Mouse (Mus musculus): Measurements from ENCODE around the gene Il23r. TPM values are rescaled to one million over a fixed set of nuclear protein-coding genes. Genes with fewer than 3 reads are reported as not detected.

The Il23r gene
- total and polyA plus RNA-seq, 3 experiments, result not detected

DNA sequence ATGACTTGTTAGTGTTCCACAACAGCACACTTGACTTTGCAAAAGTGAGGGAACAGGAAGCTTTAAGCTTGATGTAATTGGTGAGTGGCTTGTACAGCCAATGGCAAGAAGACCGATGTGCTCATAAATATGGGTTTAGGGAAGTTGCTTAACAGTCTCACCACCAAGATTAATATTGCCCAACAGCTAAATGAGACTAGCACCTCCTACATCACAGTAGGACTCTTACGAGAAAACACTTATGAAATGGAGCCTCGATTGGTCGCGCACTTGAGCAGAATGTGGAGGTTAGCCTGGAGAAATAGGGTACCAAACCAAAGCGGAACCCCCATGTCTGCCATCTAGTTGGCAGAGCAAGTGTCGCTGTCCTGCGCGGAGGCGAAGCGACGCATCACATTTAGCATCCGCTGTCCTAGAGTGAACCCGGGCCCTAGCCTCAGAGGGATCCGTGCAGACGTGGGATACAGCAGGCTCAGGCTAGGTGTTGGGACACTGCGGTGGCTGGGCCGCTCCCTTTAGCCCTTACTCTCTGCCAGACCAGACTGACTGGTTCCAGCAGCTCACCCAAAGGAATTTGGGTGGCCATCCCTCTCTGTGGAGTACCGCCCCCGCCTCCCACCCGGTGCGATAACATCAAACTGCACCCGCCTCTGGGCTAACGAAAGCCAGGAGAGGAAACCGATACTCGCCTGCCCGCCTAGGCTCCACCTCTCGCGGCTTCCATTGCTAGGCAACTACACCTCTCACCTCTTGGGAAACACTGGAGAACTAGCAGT lies 41.2 kb upstream of the Il23r start:
- peaks cover 7% of the 10 kb centered on the region for H3K9me3 ChIP-seq (replicated peaks; ENCODE audit: low read length)
- no peaks in the 10 kb centered on the region for H3K27me3 ChIP-seq (replicated peaks)
- H3K27ac ChIP-seq (ENCODE audit: insufficient read depth, low read depth), result no peak overlapping the region
- peaks cover 0 to 17% of the 10 kb centered on the region in 2 experiments; a peak in 2 of 4 replicates for H3K4me1 ChIP-seq (ENCODE audit: control insufficient read depth in 1 of 2, insufficient read depth in 2 of 2)
- H3K36me3 ChIP-seq (replicated peaks in 1 of 2; ENCODE audit: control insufficient read depth in 1 of 2, insufficient read depth in 1 of 2, low read length in 1 of 2), result no peaks in the 10 kb centered on the region
- H3K79me2 ChIP-seq (replicated peaks; ENCODE audit: control insufficient read depth, extremely low read depth, insufficient read depth, poor library complexity, severe bottlenecking), result no peaks in the 10 kb centered on the region
- dilution Hi-C loops (cut with MboI; ENCODE audit: extremely low pct_ligation_motif_present, extremely low pct_unique_long_range_greater_than_20kb, low sequenced_read_pairs) (no loop called here), in situ Hi-C loops (cut with MboI; ENCODE audit: low pct_ligation_motif_present, low pct_unique_long_range_greater_than_20kb, low sequenced_read_pairs) (no loop called here)
- no peak for TF ChIP-seq ZC3H11A (IDR thresholded peaks at IDR 0.05; ENCODE audit: low read depth, low read length)
- TF ChIP-seq EP300 (IDR thresholded peaks at IDR 0.05; ENCODE audit: low read length), result no peak
- no peak for TF ChIP-seq PAX5 (IDR thresholded peaks at IDR 0.05; ENCODE audit: low read length)
- no peak for TF ChIP-seq ZKSCAN1 (IDR thresholded peaks at IDR 0.05; ENCODE audit: borderline replicate concordance, low read depth, low read length)
- no peak for TF ChIP-seq MAX (IDR thresholded peaks at IDR 0.05; ENCODE audit: low read length)
- no peak for TF ChIP-seq MXI1 (IDR thresholded peaks at IDR 0.05; ENCODE audit: low read depth, low read length)
- no peak for TF ChIP-seq MAZ (IDR thresholded peaks at IDR 0.05; ENCODE audit: low read depth, low read length)
- no peak overlapping the region for H3K4me3 ChIP-seq (replicated peaks in 1 of 3; ENCODE audit: low read depth in 2 of 3, low read length in 2 of 3, poor library complexity in 1 of 3)
- H3K4me2 ChIP-seq (ENCODE audit: insufficient read depth, low read depth, poor library complexity, severe bottlenecking), result no peak overlapping the region
- H3K9ac ChIP-seq (ENCODE audit: insufficient read depth, low read depth), result no peak overlapping the region
- DNase-seq (ENCODE audit: extremely low read depth), result no peak

DNA sequence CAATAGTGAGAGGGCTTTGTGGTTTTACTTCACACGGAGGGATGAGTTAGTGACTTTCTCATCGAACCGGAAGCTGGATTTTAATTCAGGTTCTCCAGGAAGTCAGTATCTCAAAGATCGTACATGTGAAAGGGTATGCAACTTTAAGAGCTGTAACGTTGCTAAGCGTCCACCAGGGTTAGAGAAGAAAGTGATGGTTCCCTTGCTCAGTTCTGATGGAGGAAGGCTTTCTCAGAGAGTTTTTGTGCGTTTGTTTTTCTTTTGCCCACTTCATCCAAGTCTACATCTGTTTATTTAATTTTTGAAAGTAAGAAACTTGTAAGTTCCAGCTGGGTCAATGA lies 40.1 kb upstream of the Il23r start:
- 0 out of 2 replicates have a peak overlapping the region, but pooled peaks have one; percentile 1 for H3K9ac ChIP-seq (ENCODE audit: insufficient read depth, low read depth)
- TF ChIP-seq RAD21 (IDR thresholded peaks at IDR 0.05; ENCODE audit: low read depth, low read length) (no peak), CTCF (conservative IDR thresholded peaks at IDR 0.05 in 1 of 2, IDR thresholded peaks at IDR 0.05 in 1 of 2; ENCODE audit: low read depth in 2 of 2, low read length in 2 of 2) (peak in 1 of 2 experiments; percentile 14; a peak in 1 of 4 replicates), MYC (IDR thresholded peaks at IDR 0.05; ENCODE audit: low read depth, low read length) (no peak)
- H3K79me2 ChIP-seq (replicated peaks; ENCODE audit: control insufficient read depth, extremely low read depth, insufficient read depth, poor library complexity, severe bottlenecking), result no peaks in the 10 kb centered on the region
- H3K4me2 ChIP-seq (ENCODE audit: insufficient read depth, low read depth, poor library complexity, severe bottlenecking), result peak overlapping the region; percentile 88; the same call in 1 of the 2 replicates
- H3K27me3 ChIP-seq (replicated peaks), result no peaks in the 10 kb centered on the region
- H3K4me3 ChIP-seq (replicated peaks in 1 of 3; ENCODE audit: low read depth in 2 of 3, low read length in 2 of 3, poor library complexity in 1 of 3), result peak overlapping the region in 1 of 3 experiments; percentile 20
- peak; percentile 17 for DNase-seq (ENCODE audit: extremely low read depth)
- H3K9me3 ChIP-seq (replicated peaks; ENCODE audit: low read length), result peaks cover 7% of the 10 kb centered on the region
- H3K4me1 ChIP-seq (ENCODE audit: control insufficient read depth in 1 of 2, insufficient read depth in 2 of 2), result peaks cover 0 to 17% of the 10 kb centered on the region in 2 experiments; a peak in 2 of 4 replicates
- in situ Hi-C loops (cut with MboI; ENCODE audit: low pct_ligation_motif_present, low pct_unique_long_range_greater_than_20kb, low sequenced_read_pairs), result no loop called here
- H3K36me3 ChIP-seq (replicated peaks in 1 of 2; ENCODE audit: control insufficient read depth in 1 of 2, insufficient read depth in 1 of 2, low read length in 1 of 2), result no peaks in the 10 kb centered on the region
- H3K27ac ChIP-seq (ENCODE audit: insufficient read depth, low read depth), result no peak overlapping the region
- dilution Hi-C loops (cut with MboI; ENCODE audit: extremely low pct_ligation_motif_present, extremely low pct_unique_long_range_greater_than_20kb, low sequenced_read_pairs), result no loop called here

DNA sequence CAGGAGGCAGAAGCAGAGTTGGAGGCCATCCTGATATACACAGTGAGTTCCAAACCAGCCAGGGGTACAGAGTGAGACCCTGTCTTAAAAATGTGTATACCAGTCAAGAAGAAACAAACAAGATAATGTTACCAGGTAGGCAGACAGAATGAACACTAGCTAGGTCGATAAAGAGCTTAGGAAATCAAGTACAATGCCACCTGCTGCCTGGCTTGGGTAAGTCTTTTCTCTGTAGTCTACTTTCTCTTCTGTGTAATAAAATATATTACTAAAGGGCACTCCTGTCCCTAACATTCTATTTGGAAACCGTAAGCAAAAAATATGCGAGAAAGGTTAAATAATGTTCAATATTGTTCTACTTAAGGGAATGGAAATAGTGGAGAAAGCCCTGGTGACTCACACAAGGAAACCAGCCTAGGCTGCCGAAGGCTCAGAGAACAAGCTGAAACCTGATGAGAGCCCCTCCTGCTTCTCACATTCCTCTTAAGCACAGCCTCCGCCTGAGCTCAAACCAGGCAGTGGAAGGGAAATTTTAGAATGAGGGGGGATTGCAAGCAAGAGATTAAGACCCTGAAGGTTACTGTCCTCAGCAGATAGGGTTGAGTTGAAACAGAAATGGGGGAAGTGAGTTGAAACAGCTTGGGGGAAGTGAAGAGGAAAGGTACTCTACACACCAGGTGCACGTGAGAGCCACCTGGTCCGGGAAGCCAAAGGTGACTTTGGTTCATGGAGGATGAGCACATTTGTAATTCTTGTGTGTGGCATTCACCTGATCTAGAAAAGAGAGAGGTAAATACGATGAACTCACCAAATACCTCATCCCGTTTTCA lies 39.6 kb upstream of the Il23r start:
- peak; percentile 12 for DNase-seq (ENCODE audit: extremely low read depth)
- TF ChIP-seq CTCF (conservative IDR thresholded peaks at IDR 0.05 in 1 of 2, IDR thresholded peaks at IDR 0.05 in 1 of 2; ENCODE audit: low read depth in 2 of 2, low read length in 2 of 2) (peak in 1 of 2 experiments; percentile 63; a peak in 2 of 4 replicates), MYC (IDR thresholded peaks at IDR 0.05; ENCODE audit: low read depth, low read length) (no peak), MXI1 (IDR thresholded peaks at IDR 0.05; ENCODE audit: low read depth, low read length) (no peak), RAD21 (IDR thresholded peaks at IDR 0.05; ENCODE audit: low read depth, low read length) (no peak; the same call in 1 of the 2 replicates), SMC3 (IDR thresholded peaks at IDR 0.05; ENCODE audit: low read depth, low read length) (peak; percentile 52), BHLHE40 (IDR thresholded peaks at IDR 0.05; ENCODE audit: low read depth, low read length) (peak; percentile 87)
- Histone ChIP-seq H3K9ac (ENCODE audit: insufficient read depth, low read depth) (peak overlapping the region; percentile 1; the same call in 1 of the 2 replicates), H3K36me3 (replicated peaks in 1 of 2; ENCODE audit: control insufficient read depth in 1 of 2, insufficient read depth in 1 of 2, low read length in 1 of 2) (no peaks in the 10 kb centered on the region), H3K4me3 (replicated peaks in 1 of 3; ENCODE audit: low read depth in 2 of 3, low read length in 2 of 3, poor library complexity in 1 of 3) (peak overlapping the region in 2 of 3 experiments; percentile 20 to 23), H3K4me2 (ENCODE audit: insufficient read depth, low read depth, poor library complexity, severe bottlenecking) (peak overlapping the region; percentile 88), H3K9me3 (replicated peaks; ENCODE audit: low read length) (peaks cover 7% of the 10 kb centered on the region), H3K79me2 (replicated peaks; ENCODE audit: control insufficient read depth, extremely low read depth, insufficient read depth, poor library complexity, severe bottlenecking) (no peaks in the 10 kb centered on the region), H3K4me1 (ENCODE audit: control insufficient read depth in 1 of 2, insufficient read depth in 2 of 2) (peaks cover 0 to 17% of the 10 kb centered on the region in 2 experiments; a peak in 2 of 4 replicates), H3K27ac (ENCODE audit: insufficient read depth, low read depth) (no peak overlapping the region), H3K27me3 (replicated peaks) (no peaks in the 10 kb centered on the region)
- in situ Hi-C loops (cut with MboI; ENCODE audit: low pct_ligation_motif_present, low pct_unique_long_range_greater_than_20kb, low sequenced_read_pairs), result no loop called here
- dilution Hi-C loops (cut with MboI; ENCODE audit: extremely low pct_ligation_motif_present, extremely low pct_unique_long_range_greater_than_20kb, low sequenced_read_pairs), result no loop called here

Data from CH12.LX (cell line).